Mouse (Mus musculus) lung, embryonic 14.5 days (tissue): ENCODE measurements around the gene Pisd. TPM values are rescaled to one million over a fixed set of nuclear protein-coding genes. Genes with fewer than 3 reads are reported as not detected.

ENCODE experiments used
- ATAC-seq: fragments of 200-750 bp; cut with Nextera tagmentation; 2 replicates; pipeline ENCODE4 v1.8.0; 2017; ENCODE audit warnings: mild to moderate bottlenecking, moderate TSS enrichment, moderate library complexity; ENCODE audit not compliant: insufficient read depth
- DNase-seq: peaks from one replicate; pipeline ENCODE4 v3.0.0-alpha.2; 2015
- H3K27ac ChIP-seq: fragments of 300-500 bp; sonication (generic); 2 replicates; pipeline ENCODE4 v1.5.1; 2014; ENCODE audit warnings: low read depth, mild to moderate bottlenecking, moderate library complexity
- H3K27me3 ChIP-seq: fragments of 300-500 bp; sonication (generic); 2 replicates; pipeline ENCODE4 v1.6.1; 2014; ENCODE audit warnings: low read length, control low read depth; ENCODE audit not compliant: insufficient read depth
- H3K36me3 ChIP-seq: fragments of 300-500 bp; sonication (generic); 2 replicates; pipeline ENCODE4 v1.6.1; 2014; ENCODE audit warnings: control low read depth; ENCODE audit not compliant: insufficient read depth
- H3K4me1 ChIP-seq: fragments of 300-500 bp; sonication (generic); 2 replicates; pipeline ENCODE4 v1.6.1; 2014; ENCODE audit warnings: antibody characterized with exemption, control low read depth; ENCODE audit not compliant: insufficient read depth
- H3K4me2 ChIP-seq: fragments of 300-500 bp; sonication (generic); 2 replicates; pipeline ENCODE4 v1.6.1; 2014; ENCODE audit warnings: mild to moderate bottlenecking
- H3K4me3 ChIP-seq: fragments of 300-500 bp; sonication (generic); 2 replicates; pipeline ENCODE4 v1.5.1; 2014; ENCODE audit warnings: low read depth, low read length
- H3K9ac ChIP-seq: fragments of 300-500 bp; sonication (generic); 2 replicates; pipeline ENCODE4 v1.6.1; 2014
- H3K9me3 ChIP-seq: fragments of 300-500 bp; sonication (generic); 2 replicates; pipeline ENCODE4 v1.6.1; 2016; ENCODE audit warnings: low read depth, low read length, control low read depth
- CTCF ChIP-seq: IDR thresholded peaks from 2 replicates; pipeline ENCODE4 v1.5.1; 2016; ENCODE audit warnings: antibody characterized with exemption, low read depth
- WGBS: fragments of 180-500 bp; shearing (Covaris S2); extraction: QIAGEN DNeasy Blood & Tissue Kit; methylation state at CpG from one replicate; pipeline ENCODE4 v1.1.7; 2014; 5-methylcytosine and 5-hydroxymethylcytosine counted together
- polyA plus RNA-seq: library from polyadenylated mRNA; unstranded; fragments of >200 nt; fragmentation: Nextera tagmentation; extraction: Ambion mirVana; gene quantifications from 2 replicates; pipeline ENCODE4 v1.2.1, GENCODE M21; 2014

Pisd gene
- polyA plus RNA-seq, 1 experiment from 2014 or later: 68.5 TPM

DNA sequence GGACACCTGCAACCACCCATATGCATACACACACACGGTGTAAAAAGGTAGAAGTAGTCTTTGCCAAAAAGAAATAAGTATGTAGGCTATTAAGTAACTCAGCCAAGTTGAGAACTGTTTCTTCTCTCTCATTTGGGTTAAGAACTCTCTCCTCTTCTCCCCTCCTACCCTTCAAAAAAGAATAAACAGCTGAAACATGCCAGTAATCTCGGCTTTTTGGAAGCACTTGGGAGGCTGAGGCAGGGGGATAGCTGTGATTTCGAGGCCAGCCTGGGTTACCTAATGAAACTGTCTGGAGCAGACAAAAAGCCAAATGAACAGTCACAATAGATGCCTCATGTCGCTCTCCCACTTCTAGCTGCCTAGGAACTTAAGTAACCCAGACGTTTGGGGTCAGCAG, 720 bp downstream of the Pisd start:
- H3K27ac ChIP-seq: no peak overlapping the region
- TF ChIP-seq CTCF: no peak
- H3K9me3 ChIP-seq: no peaks in the 10 kb centered on the region
- H3K36me3 ChIP-seq: peaks cover 5% of the 10 kb centered on the region; the same call in 1 of the 2 replicates
- H3K4me3 ChIP-seq: peak overlapping the region; percentile 83
- peak overlapping the region; percentile 90 for H3K4me2 ChIP-seq
- H3K4me1 ChIP-seq: 0 out of 2 replicates have a peak, but pooled peaks cover 3% of the 10 kb centered on the region
- no peaks in the 10 kb centered on the region for H3K27me3 ChIP-seq
- WGBS: 22% methylated on average over 5 of the region's 5 CpGs
- DNase-seq (no peak), ATAC-seq (no peak)
- H3K9ac ChIP-seq: peak overlapping the region; percentile 66

DNA sequence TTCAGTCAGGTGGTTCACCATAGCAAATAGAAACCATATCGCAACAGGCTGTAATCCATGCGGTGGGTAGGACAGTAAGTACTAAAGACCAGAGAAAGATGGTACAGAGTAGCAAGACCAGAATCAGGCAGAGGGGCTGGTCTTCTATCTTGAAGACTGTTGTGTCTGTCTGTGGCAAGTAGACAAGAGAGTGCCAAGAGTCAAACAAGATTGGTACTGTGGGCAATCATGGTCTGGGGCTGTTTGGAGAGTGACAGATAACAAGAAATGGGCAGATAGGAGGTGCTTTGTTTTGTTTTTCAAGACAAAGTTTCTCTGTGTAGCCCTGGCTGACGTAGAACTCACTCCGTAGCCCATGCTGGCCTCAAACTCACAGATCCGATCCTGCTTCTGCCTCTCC, 3.9 kb downstream of the Pisd start:
- Histone ChIP-seq H3K9me3 (no peaks in the 10 kb centered on the region), H3K4me2 (no peak overlapping the region), H3K36me3 (no peaks in the 10 kb centered on the region), H3K9ac (no peak overlapping the region), H3K27ac (no peak overlapping the region), H3K4me1 (0 out of 2 replicates have a peak, but pooled peaks cover 3% of the 10 kb centered on the region), H3K4me3 (no peak overlapping the region), H3K27me3 (no peaks in the 10 kb centered on the region)
- no peak for ATAC-seq
- no peak for DNase-seq
- no peak for TF ChIP-seq CTCF
- WGBS: 89% methylated on average over 5 of the region's 5 CpGs

DNA sequence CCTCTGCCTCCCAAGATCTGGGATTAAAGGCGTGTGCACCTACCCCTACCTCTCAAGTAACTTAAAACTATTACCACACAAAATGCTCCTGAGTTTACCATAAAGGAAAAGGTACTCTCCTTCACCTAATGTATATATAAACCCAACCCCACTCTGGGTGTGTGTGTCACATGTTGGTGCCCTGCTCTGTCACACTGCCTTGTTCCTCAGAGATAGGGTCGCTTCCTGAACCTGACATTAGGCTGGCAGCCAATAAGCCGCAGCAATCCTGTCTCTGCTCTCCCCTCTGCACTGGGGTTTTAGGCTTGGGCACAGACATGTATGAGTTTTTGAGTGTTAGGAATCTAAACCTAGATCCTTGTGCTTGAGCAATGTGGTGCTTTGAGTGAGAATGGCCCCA, 7.3 kb downstream of the Pisd start:
- ATAC-seq (no peak), DNase-seq (no peak)
- 77% methylated on average over 3 of the region's 3 CpGs for WGBS
- H3K4me3 ChIP-seq: no peak overlapping the region
- peaks cover 4% of the 10 kb centered on the region; the same call in 1 of the 2 replicates for H3K36me3 ChIP-seq
- no peak for TF ChIP-seq CTCF
- H3K27me3 ChIP-seq: no peaks in the 10 kb centered on the region
- no peak overlapping the region for H3K27ac ChIP-seq
- H3K4me1 ChIP-seq: no peaks in the 10 kb centered on the region
- no peak overlapping the region for H3K4me2 ChIP-seq
- H3K9ac ChIP-seq: no peak overlapping the region
- H3K9me3 ChIP-seq: no peaks in the 10 kb centered on the region

DNA sequence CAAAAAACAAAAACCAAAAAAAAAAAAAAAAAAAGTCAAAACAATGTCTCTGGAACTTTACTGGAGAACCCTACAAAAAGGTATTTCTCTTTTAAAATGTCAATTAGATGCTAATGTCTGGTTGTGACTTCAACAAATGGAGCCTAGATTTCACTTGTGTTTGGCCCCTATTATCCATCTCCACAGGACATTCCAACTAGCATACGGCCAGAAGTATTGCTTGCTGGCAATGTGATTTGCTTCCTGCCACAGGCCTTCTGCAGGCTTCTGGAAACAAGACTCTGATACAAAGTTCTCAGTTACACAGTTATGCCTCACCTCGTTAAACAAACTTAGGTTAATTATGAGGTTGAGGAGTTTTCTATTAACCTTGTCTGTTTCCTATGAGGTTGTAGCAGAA, 13.1 kb downstream of the Pisd start:
- H3K4me2 ChIP-seq: no peak overlapping the region
- H3K4me3 ChIP-seq: no peak overlapping the region
- DNase-seq (no peak), ATAC-seq (no peak)
- TF ChIP-seq CTCF: no peak
- no peaks in the 10 kb centered on the region for H3K4me1 ChIP-seq
- H3K27me3 ChIP-seq: no peaks in the 10 kb centered on the region
- no peak overlapping the region for H3K27ac ChIP-seq
- 87% methylated on average over 2 of the region's 2 CpGs for WGBS
- no peak overlapping the region for H3K9ac ChIP-seq
- H3K9me3 ChIP-seq: no peaks in the 10 kb centered on the region
- H3K36me3 ChIP-seq: peaks cover 10% of the 10 kb centered on the region; the same call in 1 of the 2 replicates

DNA sequence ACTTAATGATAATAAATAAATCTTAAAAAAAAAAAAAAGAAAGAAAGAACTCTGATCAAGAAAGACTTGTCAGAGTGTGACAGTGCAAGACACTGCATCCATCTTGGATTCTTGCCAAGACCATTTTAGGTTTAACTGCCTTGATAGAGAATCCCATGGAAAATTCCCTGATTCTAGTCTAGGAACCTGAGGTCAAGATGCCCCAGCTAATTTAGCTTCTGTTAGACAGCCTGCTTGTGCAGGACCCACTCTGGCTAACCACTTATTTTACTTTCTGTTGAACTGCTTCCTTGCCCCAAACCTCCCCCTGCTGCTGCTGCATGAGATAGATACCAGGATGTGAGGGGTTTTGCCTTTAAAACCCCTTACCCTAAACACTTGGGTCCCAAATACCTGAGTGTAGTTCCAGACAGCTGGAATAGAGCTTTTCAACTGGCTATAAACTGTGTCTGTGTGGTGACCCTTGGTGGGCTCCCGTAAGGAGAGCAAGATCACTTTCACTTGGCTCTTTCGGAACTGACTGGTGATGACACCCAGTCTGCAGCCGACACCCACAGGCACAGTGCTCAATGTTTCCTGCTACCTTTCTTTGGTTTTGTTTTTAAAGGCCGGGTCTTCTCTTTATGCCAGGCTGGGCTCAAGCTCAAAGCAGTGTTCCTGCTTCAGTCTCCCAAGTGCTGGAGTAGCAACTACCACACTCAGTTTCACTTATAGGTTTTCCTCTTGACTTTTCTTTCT, 17.6 kb downstream of the Pisd start:
- no peak for TF ChIP-seq CTCF
- ATAC-seq: no peak
- Histone ChIP-seq H3K9me3 (no peaks in the 10 kb centered on the region), H3K27ac (no peak overlapping the region), H3K9ac (no peak overlapping the region), H3K4me1 (no peaks in the 10 kb centered on the region), H3K36me3 (peaks cover 14% of the 10 kb centered on the region), H3K4me3 (no peak overlapping the region), H3K27me3 (no peaks in the 10 kb centered on the region), H3K4me2 (no peak overlapping the region)
- WGBS: 89% methylated on average over 4 of the region's 4 CpGs
- peak; percentile 44 for DNase-seq

DNA sequence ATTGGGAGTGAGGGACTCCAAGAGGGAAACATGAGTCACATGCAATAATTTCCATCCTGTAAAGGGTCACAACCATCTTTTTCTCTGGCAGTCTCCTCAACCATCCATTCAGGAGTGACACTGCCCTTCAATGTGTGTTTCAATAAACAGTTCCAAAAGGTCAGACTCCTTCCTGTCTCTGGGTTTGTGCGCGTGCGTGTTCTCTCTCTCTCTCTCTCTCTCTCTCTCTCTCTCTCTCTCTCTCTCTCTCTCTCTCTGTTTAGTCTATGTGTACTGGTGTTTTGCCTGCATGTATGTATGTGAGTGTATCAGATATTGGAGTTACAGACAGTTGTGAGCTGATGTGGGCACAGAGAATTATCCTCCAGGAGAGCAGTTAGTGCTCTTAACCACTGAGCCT, 18.4 kb downstream of the Pisd start:
- no peak for TF ChIP-seq CTCF

DNA sequence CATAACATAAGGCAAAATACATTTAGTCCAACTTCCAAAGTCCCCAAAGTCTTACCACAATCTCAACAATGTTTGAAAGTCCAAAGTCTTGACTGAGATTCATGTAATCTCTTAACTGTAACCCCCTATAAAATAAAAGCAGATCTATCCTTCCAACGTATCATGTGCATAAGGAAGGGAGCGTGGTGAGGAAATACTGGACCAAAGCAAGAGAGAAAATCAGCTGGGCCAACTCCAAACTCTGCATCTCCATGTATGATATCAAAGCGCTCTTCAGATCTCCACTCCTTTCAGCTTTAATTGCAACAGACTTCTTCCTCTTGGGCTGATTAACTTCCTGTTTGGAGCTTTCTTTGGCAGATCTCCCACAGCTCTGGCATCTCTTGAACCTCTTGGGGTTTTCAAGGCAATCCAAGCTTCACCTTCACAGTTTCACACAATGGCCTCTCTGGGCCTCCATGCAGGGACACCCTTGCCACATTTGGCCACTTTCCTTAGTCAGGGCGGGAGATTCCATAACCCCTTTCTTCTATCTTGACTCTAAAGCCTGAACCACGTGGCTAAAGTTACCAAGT, 23.8 kb downstream of the Pisd start:
- Histone ChIP-seq H3K4me3 (no peak overlapping the region), H3K27me3 (no peaks in the 10 kb centered on the region), H3K27ac (no peak overlapping the region), H3K4me1 (no peaks in the 10 kb centered on the region), H3K9me3 (no peaks in the 10 kb centered on the region), H3K9ac (no peak overlapping the region), H3K36me3 (peaks cover 15% of the 10 kb centered on the region), H3K4me2 (no peak overlapping the region)
- 80% methylated on average over 5 of the region's 5 CpGs for WGBS
- no peak for TF ChIP-seq CTCF
- DNase-seq (peak; percentile 66), ATAC-seq (no peak)

More for the DNA sequence above, 18.4 kb downstream of the Pisd start:
- Histone ChIP-seq H3K4me1 (no peaks in the 10 kb centered on the region), H3K9me3 (no peaks in the 10 kb centered on the region), H3K9ac (no peak overlapping the region), H3K36me3 (peaks cover 11% of the 10 kb centered on the region), H3K27ac (no peak overlapping the region), H3K4me3 (no peak overlapping the region), H3K27me3 (no peaks in the 10 kb centered on the region), H3K4me2 (no peak overlapping the region)
- 52% methylated on average over 3 of the region's 3 CpGs for WGBS
- no peak for ATAC-seq
- peak; percentile 13 for DNase-seq
